Mouse (Mus musculus): ENCODE measurements around the gene Gm44503.

DNA sequence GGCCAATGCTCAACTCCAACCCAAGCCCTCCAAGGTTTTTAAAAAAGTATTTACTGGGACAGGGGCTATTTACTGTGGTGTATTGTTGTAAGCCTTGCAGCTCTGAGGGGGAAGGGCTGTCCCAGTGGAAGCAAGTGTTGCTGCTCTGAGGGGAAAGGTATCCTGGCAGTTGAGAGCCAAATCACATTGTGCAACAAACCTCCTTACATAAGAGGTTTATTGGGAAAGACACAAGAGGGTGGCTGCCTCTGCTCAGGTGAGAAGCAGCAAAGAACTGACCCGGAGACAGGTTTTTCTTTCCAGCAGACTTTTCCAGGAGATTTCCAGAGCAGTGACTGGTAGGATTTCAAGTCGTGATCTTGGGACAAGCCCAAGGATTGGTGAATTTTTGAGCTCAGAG is 22.4 kb upstream of the Gm44503 start:
- no peak for TF ChIP-seq CTCF (IDR thresholded peaks at IDR 0.05; ENCODE audit: low read depth, low read length)
- no peak for TF ChIP-seq POLR2A (IDR thresholded peaks at IDR 0.05; ENCODE audit: extremely low read depth, insufficient read depth, low read length)
